Mouse (Mus musculus) layer of hippocampus, adult 9-10 months (tissue): ENCODE data around the gene Olfr574.

Source experiments
- DNase-seq: peaks from one replicate; pipeline ENCODE4 v3.0.0; 2022; ENCODE audit warnings: low spot score

Olfr574 gene

DNA sequence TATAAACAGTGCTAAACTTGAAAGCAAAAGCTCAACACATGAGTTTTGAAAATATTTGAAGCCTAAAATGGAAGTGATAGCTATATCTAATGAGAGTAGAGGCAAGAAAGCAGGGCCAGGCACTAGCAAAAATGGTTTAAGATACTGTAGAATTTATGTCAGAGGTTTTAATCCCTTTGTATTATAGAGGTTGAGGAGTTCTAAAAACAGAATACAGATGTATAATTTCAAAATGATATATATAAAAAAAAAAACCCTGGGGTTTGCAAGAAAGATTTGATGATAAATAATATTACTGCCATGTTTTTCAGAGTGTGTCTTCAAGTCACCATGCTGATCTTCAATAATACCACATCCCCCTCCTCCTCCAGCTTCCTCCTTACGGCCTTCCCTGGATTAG is at the start of gene Olfr574:
Olfr574 (plus strand) TSS at position 301 of the 400 bp plus-strand sequence.
- DNase-seq: no peak

DNA sequence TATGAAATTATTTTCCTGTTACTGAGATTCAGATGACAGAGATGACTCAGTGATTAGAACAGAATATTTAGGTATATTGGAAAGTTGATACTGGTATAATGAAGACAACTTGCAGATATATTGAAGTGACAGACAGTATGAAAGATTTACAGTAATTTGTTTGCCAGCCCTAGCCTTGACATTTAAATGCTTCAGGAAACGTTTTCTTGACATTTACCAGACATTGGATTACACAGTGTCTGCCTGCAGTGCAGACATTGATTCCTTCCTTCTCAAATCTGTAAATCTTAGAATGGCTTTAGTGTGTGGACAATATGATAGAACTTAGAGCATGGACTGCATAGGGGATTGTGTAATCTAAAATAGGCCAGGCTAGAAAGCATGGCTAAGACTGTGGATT is 33.0 kb upstream of the Olfr574 start:
- no peak for DNase-seq

DNA sequence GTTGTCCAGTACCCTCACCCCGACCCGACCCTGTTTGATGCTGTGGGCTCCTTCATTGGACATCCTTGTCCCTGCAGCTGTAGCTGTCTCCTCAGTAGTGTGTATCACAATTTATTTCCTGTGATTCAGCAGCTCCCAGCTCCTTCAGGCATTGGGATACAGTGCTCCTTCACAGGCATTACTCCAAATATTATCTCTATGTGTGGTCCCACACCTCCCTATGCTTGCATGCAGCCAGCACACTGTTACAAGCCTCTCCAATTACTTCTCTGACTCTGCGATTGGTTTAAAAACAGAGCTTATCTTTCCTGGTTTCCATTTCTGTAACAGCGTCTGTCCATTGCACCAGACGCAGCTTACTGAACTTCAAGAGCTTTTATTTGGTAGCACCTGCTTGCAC is 31.9 kb upstream of the Olfr574 start:
- no peak for DNase-seq

DNA sequence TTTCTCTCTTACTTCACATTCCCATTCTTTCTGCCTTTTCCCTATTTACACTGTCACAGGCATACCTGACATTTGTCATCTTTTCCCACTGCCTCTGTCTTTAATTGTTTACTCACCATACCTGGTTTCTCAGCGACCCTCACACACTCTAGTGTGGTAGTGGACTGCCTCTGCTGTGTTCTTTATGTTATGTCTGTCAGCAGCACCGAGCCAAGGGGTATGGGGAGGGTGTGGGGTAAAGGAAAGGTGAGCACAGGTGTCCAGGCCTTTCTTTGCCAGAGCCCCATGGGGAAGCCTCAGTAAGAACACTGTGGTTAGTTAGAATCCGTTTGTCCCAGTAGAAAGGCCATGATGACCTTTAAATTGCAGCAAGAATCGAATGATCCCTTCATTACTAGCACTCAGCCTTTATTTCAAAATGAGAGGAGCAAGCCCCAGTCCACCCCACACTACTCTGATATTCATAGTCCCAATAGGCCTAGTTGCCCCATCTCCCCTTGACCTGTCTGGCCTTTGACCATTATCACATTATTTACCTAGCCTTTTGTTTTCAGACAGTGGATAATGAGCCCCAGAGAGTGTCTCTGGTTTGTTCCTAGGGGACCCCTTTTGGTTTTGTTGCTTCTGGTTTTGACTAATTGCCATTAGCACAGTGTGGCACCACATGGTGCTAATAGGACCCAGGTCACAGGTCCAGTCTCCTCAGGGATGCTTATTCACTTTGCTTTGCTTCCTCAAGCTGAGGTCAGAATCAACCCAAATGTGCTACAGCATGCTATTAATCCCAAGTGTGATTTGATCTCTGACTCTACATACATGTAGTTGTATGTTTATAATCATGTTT is 31.0 kb upstream of the Olfr574 start, which contains the start of gene Olfr571:
Olfr571 (minus strand) TSS at position 505 of the 844 bp plus-strand sequence.
- no peak for DNase-seq

DNA sequence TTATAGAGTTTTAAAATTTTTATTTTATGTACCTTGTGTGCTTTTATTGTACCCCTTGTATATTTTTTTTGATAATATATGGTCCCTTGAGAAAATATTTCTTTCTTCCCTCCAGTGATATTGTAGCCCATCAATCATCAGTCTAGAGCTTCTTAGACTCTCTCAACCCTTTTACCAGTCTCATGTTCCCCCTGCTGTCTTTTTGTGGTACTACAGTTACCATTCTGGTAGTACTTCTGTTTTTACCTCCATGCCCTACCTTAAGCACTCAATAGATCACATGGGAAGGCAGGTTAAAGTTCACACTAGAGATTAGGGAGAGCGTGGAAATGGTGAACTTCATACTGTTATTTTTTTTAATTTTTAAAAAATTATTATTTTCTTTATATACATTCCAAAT is 28.6 kb upstream of the Olfr574 start:
- DNase-seq: no peak

DNA sequence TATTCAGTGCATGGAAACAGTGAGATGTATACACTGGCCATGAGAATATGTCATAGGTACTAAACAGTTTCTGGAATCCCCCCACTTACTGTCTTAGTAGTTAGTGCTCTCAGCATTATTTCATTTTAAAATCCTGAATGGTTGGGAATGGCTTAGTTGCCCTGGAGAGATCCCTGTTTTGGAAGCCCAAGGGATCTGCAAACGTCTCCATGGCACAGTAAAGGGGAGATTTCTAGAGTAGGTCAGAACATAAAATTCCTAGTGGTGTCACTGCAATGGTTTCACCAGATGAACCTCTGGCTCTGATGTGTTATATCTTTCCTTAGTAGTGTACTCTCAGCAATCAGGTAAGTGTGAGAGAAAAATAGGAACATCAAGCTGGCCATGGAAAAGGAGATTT is 24.2 kb upstream of the Olfr574 start, which contains the start of gene Olfr572:
Olfr572 (plus strand) TSS at position 301 of the 400 bp plus-strand sequence.
- DNase-seq: no peak

DNA sequence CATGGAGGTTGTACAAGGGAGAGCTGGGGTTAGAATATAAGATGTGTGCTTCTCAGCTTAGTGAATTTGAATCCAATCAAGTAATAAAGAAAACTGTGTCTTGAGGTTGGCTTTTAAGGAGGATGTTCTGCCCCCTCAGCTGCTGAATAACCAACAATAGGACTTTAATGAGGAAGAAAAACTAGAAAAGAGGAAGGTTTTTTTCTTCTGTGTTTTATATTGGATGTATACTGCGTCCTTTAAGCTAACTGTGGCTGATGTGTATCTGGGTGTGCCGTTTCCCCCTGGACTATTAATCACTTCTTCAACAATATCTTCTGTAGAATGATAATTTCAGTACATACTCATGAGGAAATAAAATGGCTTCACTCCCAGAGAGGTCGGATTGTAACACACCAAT is 21.2 kb upstream of the Olfr574 start:
- no peak for DNase-seq

DNA sequence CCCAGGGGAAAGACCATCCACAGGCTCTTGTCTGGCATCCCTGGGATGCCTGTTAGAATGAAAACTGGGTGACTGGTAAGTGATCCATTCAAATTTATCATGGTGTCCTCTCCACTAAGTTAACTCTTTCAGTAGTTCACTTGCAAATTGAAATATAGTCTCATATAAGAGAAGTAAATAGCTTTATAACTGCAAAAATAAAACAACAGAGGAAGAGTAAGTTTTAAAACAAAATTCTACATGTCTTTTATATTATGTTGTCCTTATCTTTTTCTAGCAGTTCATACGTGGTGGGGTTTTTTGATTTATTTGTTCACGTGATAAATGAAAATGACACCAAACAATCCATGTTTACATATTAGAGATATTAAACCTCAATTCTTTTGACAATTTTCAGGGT is 5.8 kb upstream of the Olfr574 start, which contains the start of gene Olfr573-ps1:
Olfr573-ps1 (minus strand) TSS at position 101 of the 400 bp plus-strand sequence.
- no peak for DNase-seq

DNA sequence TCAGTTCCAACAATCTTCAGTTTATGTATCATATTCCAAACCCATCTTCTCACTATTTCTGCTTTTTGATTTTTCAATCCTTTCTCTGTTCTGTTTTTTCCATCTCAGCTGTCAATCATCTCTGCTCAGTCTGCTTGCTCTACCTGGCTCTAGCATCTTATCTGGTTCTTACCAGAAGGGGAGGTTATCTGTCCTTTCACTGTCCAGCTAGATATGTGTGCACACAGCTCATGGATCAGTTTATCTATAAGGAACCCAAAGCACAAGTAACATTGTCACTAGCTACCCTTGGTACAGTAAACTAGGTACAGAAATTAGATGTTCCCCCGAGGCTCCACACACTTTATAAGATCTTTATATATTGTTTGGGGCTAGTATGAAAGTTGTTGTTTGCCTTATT is 4.8 kb upstream of the Olfr574 start:
- DNase-seq: no peak

DNA sequence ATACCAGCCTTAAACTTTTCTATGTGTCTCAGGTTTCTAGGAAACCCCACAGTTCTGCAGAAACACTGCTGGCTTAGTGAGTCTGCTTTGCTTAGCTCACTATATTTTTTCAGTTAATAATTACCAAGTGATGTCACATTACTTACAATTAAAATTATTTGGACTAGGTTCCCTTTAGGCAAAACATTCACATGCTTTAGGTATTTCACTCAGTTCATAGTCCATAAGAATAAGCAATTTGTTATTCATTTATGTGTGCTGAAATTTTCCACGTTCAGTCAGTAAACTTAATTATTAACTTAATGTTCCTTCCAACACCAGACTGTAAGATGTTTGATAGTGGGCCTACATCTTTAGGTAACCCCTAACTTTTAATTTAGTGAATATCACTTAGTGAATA is 2.5 kb downstream of the Olfr574 start:
- no peak for DNase-seq

DNA sequence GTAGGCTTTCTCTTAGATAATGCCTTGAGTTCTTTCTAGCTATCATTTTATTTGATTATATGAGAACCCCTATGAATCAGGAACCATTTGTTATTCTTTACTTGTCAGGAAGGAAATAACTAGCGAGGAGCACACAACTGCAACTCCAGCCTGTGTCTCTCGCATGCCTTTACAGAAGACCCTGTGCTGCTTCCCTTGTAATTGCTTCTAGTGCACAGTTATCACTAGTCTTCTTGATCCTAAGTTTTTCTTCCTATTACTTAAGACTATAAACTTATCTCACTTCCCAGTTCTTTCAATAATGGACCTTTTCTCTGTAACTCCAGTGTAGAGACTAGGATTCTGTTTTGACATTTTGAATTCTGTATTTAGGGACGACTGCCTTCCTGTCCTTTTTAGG is 9.9 kb downstream of the Olfr574 start:
- no peak for DNase-seq

DNA sequence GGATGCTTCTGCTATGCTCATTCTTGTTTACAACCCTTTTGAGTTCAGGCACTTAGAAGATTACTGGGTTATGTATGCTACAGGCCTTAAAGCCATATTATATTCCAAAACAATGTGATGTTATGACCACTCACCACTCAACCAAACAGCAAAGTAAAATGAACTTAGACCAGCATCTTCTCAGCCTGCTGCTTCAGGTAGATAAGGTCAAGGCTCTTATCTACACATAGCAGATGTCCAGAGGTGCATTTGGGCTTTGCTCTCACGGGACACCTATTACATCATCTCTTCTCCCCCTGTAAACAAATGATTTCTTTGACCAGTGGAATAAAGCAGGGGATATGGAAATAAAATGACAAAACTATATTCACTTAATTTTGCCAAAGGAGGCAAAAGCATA is 10.3 kb downstream of the Olfr574 start, which contains the start of gene Olfr575:
Olfr575 (minus strand) TSS at position 183 of the 400 bp plus-strand sequence.
- no peak for DNase-seq

DNA sequence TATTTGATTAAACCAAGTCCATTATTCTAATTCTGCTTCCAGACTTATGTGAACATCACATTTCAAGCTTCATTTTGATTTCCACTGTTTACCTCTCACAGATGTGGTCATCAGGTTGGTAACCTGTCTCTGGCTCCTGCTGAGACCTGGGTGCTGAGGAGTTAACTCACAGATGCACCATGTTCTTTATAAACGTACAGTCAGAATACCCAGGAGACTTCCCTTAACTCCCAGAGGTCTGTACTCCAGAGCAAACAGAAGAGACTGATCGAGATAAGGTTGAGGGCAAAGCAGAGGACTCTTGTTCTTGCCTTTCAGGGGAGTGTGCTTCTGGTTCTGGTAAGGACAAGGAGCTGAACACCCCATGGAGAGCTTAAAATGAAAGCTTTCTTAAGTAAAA is 14.1 kb downstream of the Olfr574 start, which contains the start of gene Olfr576:
Olfr576 (plus strand) TSS at position 301 of the 400 bp plus-strand sequence.
- no peak for DNase-seq

DNA sequence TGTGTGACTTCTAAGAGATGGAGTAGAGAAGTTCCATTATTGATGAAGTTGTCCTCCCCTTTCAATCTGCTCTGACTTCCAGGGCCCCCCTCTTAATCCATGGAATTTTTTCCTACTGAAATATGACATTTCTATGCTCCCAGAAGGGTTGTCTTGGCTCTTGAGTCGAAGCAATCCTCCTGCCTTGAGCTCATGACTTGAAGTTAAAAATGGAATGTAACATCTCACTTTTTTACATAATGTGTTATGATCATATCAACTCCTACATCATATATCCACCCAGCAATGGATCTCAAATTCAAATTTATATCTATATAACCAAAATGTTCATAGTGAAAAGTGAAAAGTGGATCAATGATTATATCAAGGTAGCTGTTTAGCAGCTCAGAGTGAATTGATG is 26.1 kb downstream of the Olfr574 start:
- DNase-seq: no peak

DNA sequence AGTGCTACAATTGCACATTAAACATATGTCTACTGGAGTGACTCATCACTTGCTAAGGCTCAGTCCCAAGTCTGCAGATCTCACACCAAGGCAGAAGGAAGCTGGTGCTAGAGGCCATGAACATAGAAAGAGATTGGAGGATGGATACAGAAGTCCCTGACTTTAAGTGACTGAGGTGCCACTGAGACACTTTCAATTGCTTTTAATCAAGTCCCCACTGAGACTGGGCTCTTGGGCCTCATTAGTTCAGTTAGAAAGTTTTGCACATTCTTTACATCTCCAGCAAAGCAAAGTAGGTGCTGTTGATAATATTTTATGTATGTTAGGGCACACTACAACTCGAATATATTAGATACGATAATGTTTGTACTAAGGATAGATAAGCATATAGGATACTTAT is 27.6 kb downstream of the Olfr574 start, which contains the start of gene Olfr577:
Olfr577 (minus strand) TSS at position 101 of the 400 bp plus-strand sequence.
- no peak for DNase-seq

DNA sequence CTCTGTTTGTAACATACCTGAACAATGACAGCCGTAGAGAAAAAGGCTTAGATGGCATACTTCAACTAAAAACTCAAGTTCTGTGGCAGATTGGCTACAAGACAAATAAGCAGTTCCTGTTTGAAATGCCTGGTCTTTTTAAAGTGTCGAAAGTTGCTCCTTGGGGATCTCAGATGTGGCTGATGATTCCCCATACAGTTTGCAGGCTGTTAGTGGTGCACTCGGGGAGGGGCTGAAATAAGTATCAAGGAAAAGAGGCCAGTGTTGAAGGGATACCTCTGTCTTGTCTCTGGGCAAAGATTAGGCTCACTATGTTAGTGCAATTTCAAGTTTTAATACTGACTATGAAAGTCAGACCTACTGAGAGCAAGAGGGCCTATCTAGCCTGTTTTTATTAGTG is 41.0 kb downstream of the Olfr574 start, which contains the start of gene Olfr578:
Olfr578 (minus strand) TSS at position 101 of the 400 bp plus-strand sequence.
- DNase-seq: no peak
